Mouse (Mus musculus) mature B cell (primary cell): ENCODE data around the gene Epha10.

Experiments used
- in situ Hi-C: fragments of 300-500 bp; cut with MboI; formaldehyde crosslinking; loops from 2 replicates; pipeline ENCODE4 v1.14.3; 2019

Epha10 gene

DNA sequence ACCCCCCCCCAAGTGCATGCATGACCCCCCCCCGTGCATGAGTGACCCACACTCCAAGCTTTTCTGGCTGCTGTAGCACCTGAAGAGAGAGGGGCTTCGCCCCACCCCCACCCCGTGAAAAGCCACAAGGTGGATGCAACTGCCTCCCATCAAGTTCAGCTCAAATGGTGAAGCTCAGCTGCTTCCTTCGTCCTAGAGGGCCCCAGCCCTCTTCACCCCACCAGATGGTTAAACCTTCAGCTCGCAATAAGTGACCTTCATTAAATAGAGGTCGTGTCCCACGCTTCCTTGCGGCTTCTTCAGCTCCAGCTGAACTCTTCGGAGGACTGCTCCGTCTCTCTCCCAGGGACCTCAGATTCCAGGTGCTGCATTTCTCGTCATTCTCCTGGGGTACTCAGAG lies at the start of gene Epha10:
Gene Epha10 (plus strand): TSS at position 301 of the 400 bp plus-strand sequence.
- in situ Hi-C loops, result no loop called here

DNA sequence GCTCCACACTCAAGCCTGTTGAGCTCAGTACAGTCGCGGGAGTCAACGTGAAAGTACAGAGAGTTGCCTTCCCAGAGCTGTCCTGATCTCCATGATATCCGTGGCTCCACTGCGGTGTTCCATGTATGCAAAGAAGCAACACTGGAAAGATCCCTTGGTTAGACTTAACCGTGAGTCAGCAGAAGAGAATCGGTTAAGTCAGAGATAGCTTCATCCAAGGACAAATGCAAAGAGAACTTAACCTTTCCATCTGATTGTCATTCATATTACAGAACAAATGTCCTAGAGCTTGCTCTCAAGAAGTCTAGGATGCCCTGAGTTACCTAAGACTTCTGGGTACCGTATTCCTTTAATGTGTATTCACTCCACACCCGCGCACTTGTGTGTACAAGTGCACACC lies 47.9 kb upstream of the Epha10 start:
- in situ Hi-C loops, result no loop called here

DNA sequence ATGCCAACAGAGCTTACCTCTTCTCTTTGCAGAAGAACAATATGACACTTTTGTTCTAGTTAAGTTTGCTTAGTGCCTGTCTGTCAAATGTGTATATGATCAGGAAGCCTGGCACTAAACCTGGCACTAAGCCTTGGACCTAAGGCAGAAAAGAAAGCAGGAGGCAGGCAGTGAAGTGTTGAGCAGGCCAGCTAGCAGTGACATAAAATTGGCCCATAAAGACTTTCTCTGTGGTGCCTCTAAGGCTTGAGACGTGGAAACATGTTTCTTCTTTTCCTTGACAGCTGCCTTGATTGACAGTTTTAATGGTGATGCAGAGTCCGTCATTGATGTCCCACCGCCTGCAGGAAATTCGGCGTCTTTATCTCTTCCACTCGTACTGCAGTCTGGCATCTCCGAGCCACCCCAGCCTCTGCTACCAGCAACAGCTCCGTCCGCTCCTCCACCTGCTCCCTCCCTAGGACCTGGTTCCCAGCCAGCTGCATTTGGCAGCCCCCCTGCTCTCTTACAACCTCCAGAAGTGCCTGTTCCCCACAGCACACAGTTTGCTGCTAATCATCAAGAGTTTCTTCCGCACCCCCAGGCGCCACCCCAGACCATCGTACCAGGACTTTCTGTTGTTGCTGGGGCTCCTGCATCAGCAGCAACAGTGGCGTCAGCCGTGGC lies 42.5 kb upstream of the Epha10 start:
- in situ Hi-C loops, result no loop called here

DNA sequence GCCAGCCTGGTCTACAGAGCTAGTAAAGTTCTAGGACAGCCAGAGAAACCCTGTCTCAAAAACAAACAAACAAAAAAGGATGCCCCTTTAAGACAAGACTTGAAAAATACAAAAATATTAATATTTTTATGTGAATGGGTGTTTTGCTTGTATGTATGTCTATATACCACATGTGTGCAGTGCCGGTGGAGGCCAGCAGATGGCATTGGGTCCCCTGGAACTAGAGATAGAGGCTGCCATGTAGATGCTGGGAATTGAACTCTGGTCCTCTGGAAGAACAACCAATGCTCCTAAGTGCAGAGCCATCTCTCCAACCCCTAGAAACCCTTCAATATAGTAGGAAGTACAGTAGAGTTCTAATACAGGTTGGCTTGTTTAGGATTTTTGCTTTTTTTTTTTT lies 39.7 kb upstream of the Epha10 start:
- in situ Hi-C loops, result no loop called here

DNA sequence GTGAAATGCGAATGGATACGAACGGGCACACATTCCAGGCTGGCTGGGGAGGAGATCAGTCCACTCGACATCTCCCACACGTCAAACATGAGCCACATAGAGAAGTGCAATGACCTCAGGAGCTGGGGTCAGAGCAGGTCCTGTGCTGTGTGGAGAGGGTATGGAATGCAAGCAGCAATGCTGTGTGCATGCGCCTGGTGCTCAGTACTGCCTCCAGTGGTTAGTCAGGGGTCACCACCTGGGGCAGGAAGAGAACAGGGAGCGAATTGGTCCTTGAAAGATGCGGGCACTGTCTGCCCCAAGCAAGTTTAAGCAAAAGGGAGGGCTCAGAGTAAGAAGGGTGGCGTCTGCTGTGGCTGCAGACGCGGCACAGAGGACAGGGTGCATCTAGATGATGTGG lies 37.2 kb upstream of the Epha10 start:
- in situ Hi-C loops, result no loop called here

DNA sequence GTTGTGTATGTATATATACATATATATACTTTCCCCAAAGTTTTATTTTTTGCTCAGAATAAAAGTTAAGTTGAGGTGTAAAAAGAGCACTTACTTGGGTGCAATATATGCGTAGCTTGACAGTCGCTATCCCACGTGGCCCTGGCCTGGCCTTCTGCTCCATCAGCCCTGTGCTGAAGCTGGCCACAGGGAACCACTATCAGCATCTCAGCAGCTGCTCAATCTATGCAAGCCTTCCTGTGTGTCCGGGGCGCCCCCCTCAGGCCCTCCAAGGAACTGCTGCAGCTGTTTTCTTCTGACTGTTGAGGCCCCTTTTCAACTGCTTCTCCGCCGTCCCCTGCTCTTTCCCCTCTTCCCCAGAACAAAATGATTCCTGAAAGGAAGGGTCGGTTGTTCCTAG lies 33.1 kb upstream of the Epha10 start:
- in situ Hi-C loops, result no loop called here

DNA sequence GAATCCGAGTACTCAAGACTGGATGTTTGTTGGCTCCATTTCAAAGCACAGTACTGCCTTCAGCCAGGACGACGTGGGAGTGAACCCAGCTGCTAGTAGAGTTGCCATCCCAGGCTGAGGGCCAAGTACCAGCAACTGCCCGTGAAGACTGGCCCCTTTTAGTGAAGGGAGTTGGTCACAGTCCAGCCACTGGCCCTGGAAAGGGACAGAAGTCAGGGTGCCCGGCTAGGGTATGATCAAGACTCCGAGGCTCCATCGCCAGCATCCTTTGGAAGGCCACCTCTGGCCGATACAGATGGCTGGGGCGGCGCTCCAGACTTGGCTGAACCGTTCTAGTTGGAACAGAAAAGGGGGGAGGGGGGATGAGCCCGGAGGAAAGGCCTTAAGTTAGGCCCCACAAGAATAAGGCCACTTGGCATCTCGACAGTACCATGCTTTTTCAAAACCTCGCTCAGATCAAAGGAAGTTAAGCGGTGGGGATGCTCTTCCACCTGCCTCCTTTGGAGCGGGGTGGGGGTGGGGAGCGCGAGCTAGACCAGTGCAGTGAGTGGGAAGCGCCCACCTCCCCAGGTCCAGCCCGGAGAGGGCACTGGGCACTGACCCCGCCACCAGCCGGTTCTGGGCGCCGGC lies 31.0 kb upstream of the Epha10 start:
- in situ Hi-C loops, result no loop called here

DNA sequence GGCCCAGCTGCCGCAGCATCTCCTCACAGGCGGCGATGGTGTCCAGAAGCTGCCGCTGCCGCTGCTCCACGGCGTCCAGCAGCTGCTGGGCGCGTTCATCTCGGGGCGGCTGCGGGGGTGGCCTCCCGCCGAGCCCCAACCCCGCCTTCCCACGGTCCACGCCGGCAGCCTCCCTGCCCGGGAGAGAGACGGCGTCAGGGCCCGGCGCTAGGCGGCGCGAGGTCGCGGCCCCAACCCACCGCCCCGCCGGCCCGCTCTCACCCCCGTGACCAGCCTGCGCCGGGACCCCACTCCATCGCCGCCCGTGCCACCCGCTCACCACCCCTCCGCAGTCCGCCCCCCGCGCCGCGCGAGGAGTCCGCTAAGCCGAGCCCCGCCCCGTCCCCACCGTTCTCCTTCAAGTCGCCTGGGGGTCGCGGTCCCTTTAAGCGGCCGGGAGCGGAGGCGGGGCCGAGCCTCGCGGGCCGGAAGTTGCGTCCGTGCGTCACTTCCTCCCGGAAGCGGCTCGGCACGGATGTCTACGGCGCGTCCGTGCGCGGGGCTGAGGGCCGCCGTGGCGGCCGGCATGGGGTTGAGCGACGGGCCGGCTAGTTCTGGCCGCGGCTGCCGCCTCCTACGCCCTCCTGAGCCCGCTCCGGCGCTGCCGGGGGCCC lies 30.3 kb upstream of the Epha10 start, which contains the start of gene Yrdc:
Gene Yrdc (plus strand): TSS at position 419 of the 653 bp plus-strand sequence.
- in situ Hi-C loops, result no loop called here

DNA sequence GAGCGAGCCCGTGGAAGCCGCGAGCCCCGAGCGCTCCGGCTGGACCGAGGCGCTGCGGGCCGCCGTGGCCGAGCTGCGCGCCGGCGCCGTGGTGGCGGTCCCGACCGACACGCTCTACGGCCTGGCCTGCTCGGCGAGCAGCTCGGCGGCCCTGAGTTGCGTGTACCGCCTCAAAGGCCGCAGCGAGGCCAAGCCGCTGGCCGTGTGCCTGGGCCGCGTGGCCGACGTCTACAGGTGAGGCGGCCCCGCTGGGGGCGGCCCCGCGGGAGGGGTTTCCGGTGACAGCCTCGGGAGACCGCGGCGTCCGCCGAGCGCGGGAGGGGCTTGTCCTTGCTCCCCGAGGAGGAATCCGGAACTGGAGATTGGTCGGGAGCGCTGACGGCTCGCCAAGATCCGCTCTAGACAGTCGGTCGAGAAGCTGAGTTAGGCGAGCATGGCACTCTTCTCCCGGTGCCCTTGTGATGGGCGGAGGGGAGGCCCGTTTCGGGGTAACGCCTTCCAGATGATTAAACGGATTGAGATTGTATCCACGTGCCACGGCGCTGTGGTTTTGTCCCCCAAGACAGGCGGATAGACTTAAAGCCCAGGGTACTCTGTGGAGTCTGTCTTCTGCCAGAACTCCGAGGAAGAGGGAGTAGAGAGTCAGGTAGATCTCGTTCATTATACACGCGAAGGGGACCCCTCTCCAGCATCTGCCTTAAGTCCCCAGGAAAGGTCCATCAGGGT lies 29.6 kb upstream of the Epha10 start, which contains the start of gene 1110065P20Rik:
Gene 1110065P20Rik (minus strand): TSS at position 264 of the 726 bp plus-strand sequence.
- in situ Hi-C loops, result no loop called here

DNA sequence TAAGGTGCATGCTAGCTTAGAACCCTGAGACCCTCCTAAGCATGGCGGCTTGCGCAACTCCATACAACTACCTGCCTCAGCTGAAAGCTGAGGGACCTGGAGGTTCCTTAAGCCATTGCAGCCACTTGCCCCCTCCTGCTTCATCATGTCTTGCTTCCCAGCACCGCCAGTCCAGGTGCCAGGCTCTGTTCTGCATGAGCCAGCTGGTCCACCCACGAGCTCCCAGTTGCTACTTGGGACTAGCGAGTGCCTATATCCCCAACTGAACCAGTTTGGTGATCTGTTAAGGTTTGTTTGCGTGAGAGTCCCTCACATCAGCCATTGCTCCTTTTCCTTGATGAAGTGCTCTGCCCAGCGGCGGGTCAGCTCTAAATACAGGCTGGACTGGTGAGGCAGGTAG lies 24.4 kb upstream of the Epha10 start:
- in situ Hi-C loops, result no loop called here

DNA sequence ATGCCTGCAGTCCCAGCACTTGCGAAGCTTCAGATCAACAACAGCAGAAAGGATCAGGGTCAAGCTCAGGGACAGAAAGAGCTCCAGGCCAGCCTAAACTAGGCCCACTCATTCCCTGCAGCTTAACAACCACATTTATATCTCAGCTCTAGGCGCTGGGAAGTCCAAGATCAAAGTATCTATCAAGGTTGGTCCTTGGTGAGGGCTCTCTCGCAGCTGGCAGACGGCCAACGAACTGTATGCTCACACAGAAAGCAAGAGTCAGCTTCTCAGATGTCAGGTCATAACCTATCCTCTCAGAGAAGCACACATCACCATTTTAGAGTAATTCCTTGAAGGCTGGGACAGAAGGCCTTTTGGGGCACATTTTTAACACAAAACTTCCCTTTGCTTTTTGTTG lies 22.3 kb upstream of the Epha10 start:
- in situ Hi-C loops, result no loop called here

DNA sequence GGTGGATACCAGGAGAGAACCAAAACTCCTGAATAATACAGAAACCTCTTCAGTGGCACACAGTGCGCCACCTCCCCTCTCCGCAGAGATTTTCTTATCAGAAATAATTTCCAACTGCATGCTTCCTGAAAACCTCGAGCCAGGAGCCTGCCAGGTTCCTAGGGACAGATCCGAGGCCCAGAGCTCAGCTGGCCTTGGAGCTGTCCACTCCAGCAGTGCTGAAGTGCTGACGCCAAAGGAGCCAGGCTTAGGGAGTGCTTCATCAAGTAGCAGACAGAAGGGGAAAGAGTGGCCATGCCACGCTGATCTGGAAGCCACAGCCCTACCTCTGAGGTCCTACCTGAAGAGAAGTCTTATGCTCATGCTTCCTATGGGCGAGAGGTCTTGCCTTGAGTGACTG lies 20.3 kb upstream of the Epha10 start:
- in situ Hi-C loops, result no loop called here

DNA sequence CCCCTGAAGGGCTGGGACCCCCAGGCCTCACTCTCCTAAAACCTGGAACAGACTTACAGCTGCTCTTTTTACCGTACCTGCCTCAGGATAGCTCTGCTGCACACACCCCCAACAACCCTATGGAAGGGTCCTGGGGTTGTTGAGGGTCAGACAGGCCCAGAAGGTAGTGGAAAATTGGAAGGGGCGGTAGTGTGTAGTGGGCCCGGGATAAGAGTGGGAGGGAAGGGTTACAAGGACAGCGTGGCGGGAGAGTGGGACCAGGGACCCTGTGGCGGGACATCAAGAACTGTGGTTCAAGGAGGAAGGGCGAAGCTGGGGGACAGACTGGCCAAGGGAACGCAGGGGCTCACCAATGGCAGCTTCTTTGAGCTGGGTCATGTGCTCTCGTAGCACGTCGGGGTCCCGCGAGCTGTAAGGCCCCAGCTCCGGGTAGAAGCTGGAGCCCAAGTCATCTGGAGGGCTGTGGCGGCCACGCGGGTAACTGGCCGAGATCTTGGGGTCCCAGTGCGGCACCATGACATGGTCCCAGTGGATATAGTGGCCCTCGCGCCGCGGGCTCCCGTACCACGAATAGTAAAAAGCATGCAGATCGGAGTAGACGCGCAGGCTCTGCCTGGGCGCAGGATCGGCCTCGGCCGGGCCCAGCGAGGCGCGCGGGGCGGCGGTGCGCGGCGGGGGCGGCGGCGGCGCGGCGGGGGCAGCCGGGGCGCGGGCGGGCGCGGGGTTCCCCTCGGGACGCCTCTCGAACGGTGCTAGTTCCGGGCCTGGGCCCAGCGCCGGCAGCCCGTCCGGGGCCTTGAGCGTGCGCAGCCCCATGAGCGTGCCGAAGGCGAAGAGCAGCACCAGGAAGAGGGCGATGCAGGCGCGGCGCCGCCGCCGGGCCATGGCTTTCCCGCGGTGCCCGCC lies 19.2 kb upstream of the Epha10 start, which contains the start of gene Maneal:
Gene Maneal (minus strand): TSS at position 889 of the 906 bp plus-strand sequence.
- in situ Hi-C loops, result no loop called here

DNA sequence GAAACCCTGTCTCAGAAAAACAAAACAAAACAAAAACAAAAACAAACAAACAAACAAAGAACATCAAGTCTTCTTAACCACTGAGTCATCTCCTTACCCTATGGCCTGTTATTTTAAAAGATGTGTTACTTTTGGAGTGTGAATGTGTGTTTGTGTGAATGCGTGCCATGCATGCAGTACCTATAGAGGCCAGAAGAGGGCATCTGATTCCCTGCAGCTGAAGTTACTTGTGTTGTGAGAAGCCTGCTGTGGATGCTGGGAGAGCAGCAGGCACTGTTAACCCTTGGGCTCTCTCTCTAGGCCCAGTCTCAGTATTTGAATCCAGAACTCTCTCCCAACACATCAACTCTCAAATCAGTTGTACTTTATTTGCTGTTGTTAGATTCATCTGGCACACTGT lies 8.0 kb upstream of the Epha10 start:
- in situ Hi-C loops, result no loop called here

DNA sequence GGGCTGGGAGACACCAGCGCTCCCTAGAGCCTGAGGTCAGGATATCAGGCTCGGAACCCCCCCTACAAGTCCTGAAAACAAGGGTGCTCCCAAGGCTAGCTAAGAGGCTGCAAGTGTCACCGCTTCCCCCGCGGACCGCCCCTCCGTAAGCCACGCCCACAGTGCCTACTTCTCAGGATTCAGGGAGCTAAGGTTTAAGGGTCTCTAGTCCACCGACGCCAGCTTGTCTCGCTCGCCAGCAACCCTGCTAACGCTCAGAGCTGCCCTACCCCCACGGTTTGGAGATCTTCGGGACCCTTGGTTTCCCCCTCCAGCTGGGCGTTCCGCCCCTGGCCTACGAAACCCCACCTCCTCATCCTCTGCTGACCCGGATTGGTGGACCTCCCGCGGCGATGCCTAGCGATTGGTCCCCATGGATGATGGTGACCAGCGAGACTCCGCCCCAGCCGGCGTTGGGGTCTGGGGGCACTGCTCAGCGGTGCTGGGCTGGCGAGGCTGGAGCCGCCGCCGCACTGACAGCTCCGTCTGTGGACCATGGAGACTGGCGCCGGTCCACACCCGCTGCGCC lies 726 bp downstream of the Epha10 start:
- in situ Hi-C loops, result no loop called here

DNA sequence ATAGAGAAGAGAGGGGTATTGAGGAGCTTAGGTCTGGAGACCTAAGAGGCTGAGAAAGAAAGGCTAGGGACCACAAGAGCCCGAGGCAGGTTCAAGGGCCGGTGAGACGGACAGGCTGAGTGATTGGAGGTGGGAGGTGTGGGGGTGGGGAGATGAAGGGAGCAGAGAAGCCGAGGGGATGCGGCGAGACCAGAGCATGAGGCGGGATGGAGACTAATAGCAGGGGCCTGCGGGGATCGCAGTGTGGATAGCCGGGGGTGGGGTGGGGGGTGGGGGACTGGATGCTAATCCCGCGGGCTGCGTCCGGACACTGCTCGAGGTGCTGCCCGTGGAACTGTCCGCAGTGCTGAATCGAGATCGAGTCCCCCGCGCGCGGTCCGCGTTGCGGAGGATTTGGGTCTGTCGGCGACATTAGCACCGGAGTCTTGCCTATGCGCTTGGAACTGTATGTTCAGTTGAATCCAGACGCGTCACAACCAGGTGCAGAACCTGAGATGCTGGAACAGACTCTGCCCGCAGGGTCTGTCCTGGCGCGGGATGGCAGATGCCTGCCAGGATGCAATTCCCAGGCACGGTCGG lies 1.5 kb downstream of the Epha10 start:
- in situ Hi-C loops, result no loop called here

DNA sequence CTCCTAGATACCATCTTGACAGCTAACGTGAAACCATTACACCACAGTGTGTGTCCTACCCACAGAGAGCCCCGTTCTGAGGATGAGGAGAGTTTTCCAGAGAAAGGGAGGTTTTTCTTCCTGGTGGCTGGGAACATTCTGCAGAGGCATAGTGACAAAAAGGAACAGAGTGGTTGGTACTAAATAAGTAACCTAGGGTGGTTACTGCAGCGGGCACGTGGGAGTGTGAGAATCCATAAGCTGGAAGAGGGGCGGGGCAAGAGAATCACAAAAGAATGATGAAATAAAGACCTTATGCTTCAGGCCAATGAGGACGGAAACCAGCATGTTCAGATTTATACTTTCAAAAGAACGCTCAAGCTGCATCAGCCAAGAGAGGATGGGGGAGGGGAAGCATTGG lies 8.0 kb downstream of the Epha10 start:
- in situ Hi-C loops, result no loop called here

DNA sequence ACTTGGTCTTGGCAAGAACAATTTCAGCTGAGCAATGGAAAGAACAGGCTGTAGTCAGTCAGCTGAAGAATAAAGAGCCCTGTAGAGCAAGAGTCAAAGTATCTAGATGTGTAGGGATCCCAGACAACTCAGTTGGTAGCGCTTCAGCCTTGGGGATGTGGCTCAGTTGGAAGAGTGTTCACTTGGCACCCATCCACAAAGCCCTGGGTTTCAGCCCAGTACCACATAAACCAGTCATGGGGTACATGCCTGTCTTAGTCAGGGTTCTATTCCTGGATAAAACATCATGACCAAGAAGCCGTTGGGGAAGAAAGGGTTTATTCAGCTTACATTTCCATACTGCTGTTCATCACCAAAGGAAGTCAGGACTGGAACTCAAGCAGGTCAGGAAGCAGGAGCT lies 9.2 kb downstream of the Epha10 start:
- in situ Hi-C loops, result no loop called here

DNA sequence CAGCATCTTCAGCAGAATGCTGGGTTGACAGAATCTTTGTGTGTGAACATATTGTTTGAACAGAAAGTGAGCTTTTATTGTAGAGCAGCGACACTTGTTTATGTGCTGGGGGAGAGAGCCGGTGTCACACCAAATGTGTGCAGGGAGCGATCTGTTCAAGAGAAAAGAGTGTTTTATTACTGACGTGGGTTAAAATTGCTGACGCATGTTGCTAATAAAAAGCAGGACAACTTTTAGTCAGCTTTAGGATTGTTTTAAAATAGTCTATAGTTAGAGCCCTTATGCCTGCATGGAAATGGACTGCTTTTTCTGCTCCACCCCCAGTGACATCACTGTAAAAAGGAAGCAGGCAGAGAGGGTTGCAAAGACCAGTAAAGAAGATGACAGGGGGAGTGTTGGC lies 10.1 kb downstream of the Epha10 start:
- in situ Hi-C loops, result no loop called here

DNA sequence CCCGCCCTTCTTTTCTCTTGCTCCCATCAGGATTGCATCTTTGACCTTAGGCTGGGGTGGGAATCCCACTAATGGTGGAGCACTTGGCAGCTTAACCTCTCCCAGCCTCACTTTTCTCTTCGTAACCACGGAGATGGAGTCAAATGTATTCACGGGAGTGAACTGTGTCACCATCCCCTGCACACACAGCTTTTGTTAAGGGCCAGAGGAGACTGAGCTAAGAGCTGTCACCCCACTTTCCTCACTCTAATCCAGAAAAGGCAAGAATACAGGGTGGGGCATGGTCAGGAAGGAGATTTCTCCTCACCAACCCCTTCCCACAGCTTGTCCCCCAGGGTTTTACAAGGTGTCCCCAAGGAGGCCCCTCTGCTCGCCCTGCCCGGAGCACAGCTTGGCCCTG lies 13.1 kb downstream of the Epha10 start:
- in situ Hi-C loops, result no loop called here
